Mouse (Mus musculus) MEL (cell line): ENCODE data around the gene Cyp26b1. TPM values are rescaled to one million over a fixed set of nuclear protein-coding genes. Genes with fewer than 3 reads are reported as not detected.
A peak's percentile ranks its signal among the peaks of the same experiment; 100 is the strongest.

Experiments used
- DNase-seq: peaks from one replicate; pipeline ENCODE4 v3.0.0; 2011; ENCODE audit warnings: low read depth, low spot score
- H3K27ac ChIP-seq: 2 replicates; pipeline ENCODE4 v1.5.1; 2012; ENCODE audit warnings: low read depth, mild to moderate bottlenecking, control low read depth, low read length, moderate library complexity; ENCODE audit not compliant: control insufficient read depth
- H3K27me3 ChIP-seq, 2 experiments: fragments of 150-350 bp in 1 of 2; sonication (generic) in 1 of 2; 2 replicates each; pipeline ENCODE4 v1.6.1; 2012; ENCODE audit warnings: low read length in 2 of 2, mild to moderate bottlenecking in 2 of 2, improper control_type of control experiment in 1 of 2, moderate library complexity in 1 of 2; ENCODE audit not compliant: insufficient read depth in 2 of 2, control insufficient read depth in 1 of 2
- H3K36me3 ChIP-seq, 2 experiments: 2 replicates each; pipeline ENCODE4 v1.6.1; 2012 to 2014; ENCODE audit warnings: low read length in 2 of 2, improper control_type of control experiment in 1 of 2, inconsistent platforms in 1 of 2, mild to moderate bottlenecking in 1 of 2; ENCODE audit not compliant: insufficient read depth in 2 of 2, control insufficient read depth in 1 of 2
- H3K4me1 ChIP-seq, 2 experiments: fragments of 150-350 bp in 1 of 2; sonication (generic) in 1 of 2; 2 replicates each; pipeline ENCODE4 v1.6.1; 2012; ENCODE audit warnings: low read length in 2 of 2, improper control_type of control experiment in 1 of 2, mild to moderate bottlenecking in 1 of 2; ENCODE audit not compliant: insufficient read depth in 2 of 2, control insufficient read depth in 1 of 2
- H3K4me3 ChIP-seq, 2 experiments: fragments of 150-350 bp in 1 of 2; sonication (generic) in 1 of 2; 2 replicates each; pipeline ENCODE4 v1.5.1; 2012; ENCODE audit warnings: low read depth in 2 of 2, low read length in 2 of 2, mild to moderate bottlenecking in 2 of 2, moderate library complexity in 2 of 2, control low read depth in 1 of 2, improper control_type of control experiment in 1 of 2; ENCODE audit not compliant: control insufficient read depth in 1 of 2, insufficient read depth in 1 of 2
- H3K79me2 ChIP-seq: 2 replicates; pipeline ENCODE4 v1.6.1; 2012; ENCODE audit warnings: mild to moderate bottlenecking, low read length, moderate library complexity; ENCODE audit not compliant: control insufficient read depth, poor library complexity, insufficient read depth
- H3K9ac ChIP-seq: 2 replicates; pipeline ENCODE4 v1.6.1; 2012; ENCODE audit warnings: low read depth, mild to moderate bottlenecking, control low read depth, low read length, moderate library complexity; ENCODE audit not compliant: control insufficient read depth, poor library complexity, severe bottlenecking
- H3K9me3 ChIP-seq: fragments of 150-350 bp; sonication (generic); replicated peaks from 2 replicates; pipeline ENCODE4 v1.6.1; 2012; ENCODE audit warnings: mild to moderate bottlenecking, low read length, improper control_type of control experiment, moderate library complexity; ENCODE audit not compliant: insufficient read depth
- BHLHE40 ChIP-seq: IDR thresholded peaks from 2 replicates; pipeline ENCODE4 v1.6.1; 2012; ENCODE audit warnings: low read depth, mild to moderate bottlenecking, inconsistent platforms, low read length, improper control_type of control experiment, borderline replicate concordance
- CHD1 ChIP-seq: IDR thresholded peaks from 2 replicates; pipeline ENCODE4 v1.6.1; 2012; ENCODE audit warnings: low read depth, mild to moderate bottlenecking, inconsistent platforms, low read length, improper control_type of control experiment
- E2F4 ChIP-seq: IDR thresholded peaks from 2 replicates; pipeline ENCODE4 v1.6.1; 2011; ENCODE audit warnings: low read depth, low read length, improper control_type of control experiment, borderline replicate concordance
- EP300 ChIP-seq, 2 experiments: IDR thresholded peaks; 2 replicates each; pipeline ENCODE4 v1.6.1; 2011; ENCODE audit warnings: improper control_type of control experiment in 2 of 2, low read length in 2 of 2, low read depth in 1 of 2, mild to moderate bottlenecking in 1 of 2
- ETS1 ChIP-seq: IDR thresholded peaks from 2 replicates; pipeline ENCODE4 v1.6.1; 2012; ENCODE audit warnings: low read depth, mild to moderate bottlenecking, inconsistent platforms, low read length, improper control_type of control experiment, moderate library complexity
- GATA1 ChIP-seq: IDR thresholded peaks from 2 replicates; pipeline ENCODE4 v1.6.1; 2011; ENCODE audit warnings: low read depth, low read length, improper control_type of control experiment
- MAFK ChIP-seq: IDR thresholded peaks from 2 replicates; pipeline ENCODE4 v1.6.1; 2011; ENCODE audit warnings: low read depth, mild to moderate bottlenecking, low read length, improper control_type of control experiment, borderline replicate concordance
- MAZ ChIP-seq: IDR thresholded peaks from 2 replicates; pipeline ENCODE4 v1.6.1; 2012; ENCODE audit warnings: low read depth, mild to moderate bottlenecking, inconsistent platforms, low read length, improper control_type of control experiment
- MYB ChIP-seq: IDR thresholded peaks from 2 replicates; pipeline ENCODE4 v1.6.1; 2011; ENCODE audit warnings: mild to moderate bottlenecking, low read depth, low read length, improper control_type of control experiment
- MYC ChIP-seq: IDR thresholded peaks from 2 replicates; pipeline ENCODE4 v1.6.1; 2011; ENCODE audit warnings: low read depth, mild to moderate bottlenecking, low read length, improper control_type of control experiment, moderate library complexity
- NRF1 ChIP-seq: IDR thresholded peaks from 2 replicates; pipeline ENCODE4 v1.6.1; 2014; ENCODE audit warnings: low read depth, mild to moderate bottlenecking, inconsistent platforms, low read length, improper control_type of control experiment, moderate library complexity; ENCODE audit not compliant: poor library complexity, insufficient read depth, severe bottlenecking
- RAD21 ChIP-seq: IDR thresholded peaks from 2 replicates; pipeline ENCODE4 v1.6.1; 2011; ENCODE audit warnings: mild to moderate bottlenecking, low read depth, low read length, improper control_type of control experiment
- SIN3A ChIP-seq: IDR thresholded peaks from 2 replicates; pipeline ENCODE4 v1.6.1; 2012; ENCODE audit warnings: low read length, improper control_type of control experiment, inconsistent platforms
- SMC3 ChIP-seq: IDR thresholded peaks from 2 replicates; pipeline ENCODE4 v1.6.1; 2011; ENCODE audit warnings: low read depth, low read length, improper control_type of control experiment
- TCF12 ChIP-seq: IDR thresholded peaks from 2 replicates; pipeline ENCODE4 v1.6.1; 2014; ENCODE audit warnings: low read depth, mild to moderate bottlenecking, inconsistent platforms, low read length, improper control_type of control experiment, moderate library complexity
- UBTF ChIP-seq: IDR thresholded peaks from 2 replicates; pipeline ENCODE4 v1.6.1; 2012; ENCODE audit warnings: low read depth, mild to moderate bottlenecking, inconsistent platforms, low read length, improper control_type of control experiment, moderate library complexity, borderline replicate concordance; ENCODE audit not compliant: insufficient read depth
- USF1 ChIP-seq: IDR thresholded peaks from 2 replicates; pipeline ENCODE4 v1.6.1; 2014; ENCODE audit warnings: low read depth, mild to moderate bottlenecking, inconsistent platforms, low read length, improper control_type of control experiment, moderate library complexity
- USF2 ChIP-seq, 2 experiments: IDR thresholded peaks; 2 replicates each; pipeline ENCODE4 v1.6.1; 2011 to 2012; ENCODE audit warnings: improper control_type of control experiment in 2 of 2, low read length in 2 of 2, borderline replicate concordance in 1 of 2, inconsistent platforms in 1 of 2, low read depth in 1 of 2, mild to moderate bottlenecking in 1 of 2; ENCODE audit not compliant: insufficient read depth in 1 of 2
- ZKSCAN1 ChIP-seq: IDR thresholded peaks from 2 replicates; pipeline ENCODE4 v1.6.1; 2012; ENCODE audit warnings: low read depth, mild to moderate bottlenecking, inconsistent platforms, low read length, improper control_type of control experiment, moderate library complexity
- ZMIZ1 ChIP-seq: IDR thresholded peaks from 2 replicates; pipeline ENCODE4 v1.6.1; 2012; ENCODE audit warnings: low read depth, mild to moderate bottlenecking, inconsistent platforms, low read length, improper control_type of control experiment, moderate library complexity
- ZNF384 ChIP-seq: IDR thresholded peaks from 2 replicates; pipeline ENCODE4 v1.6.1; 2012; ENCODE audit warnings: low read depth, mild to moderate bottlenecking, inconsistent platforms, low read length, improper control_type of control experiment
- polyA plus RNA-seq, 2 experiments: library from polyadenylated mRNA; stranded (reverse) in 1 of 2; unstranded in 1 of 2; fragments of >175 nt in 1 of 2; fragments of >200 nt in 1 of 2; gene quantifications; 2 replicates each; pipeline versions ENCODE4 v1.2.1 to v1.2.4; 2012; ENCODE audit warnings: low replicate concordance in 2 of 2, low read depth in 1 of 2; ENCODE audit not compliant: insufficient read length in 2 of 2, insufficient read depth in 1 of 2, missing spikeins in 1 of 2
- total RNA-seq: library from RNA; depleted of rRNA; stranded (reverse); fragments of 300-350 nt; gene quantifications from 2 replicates; pipeline ENCODE4 v1.2.3, GENCODE M21; 2012

Cyp26b1 gene
- total and polyA plus RNA-seq, 3 experiments = not detected

DNA sequence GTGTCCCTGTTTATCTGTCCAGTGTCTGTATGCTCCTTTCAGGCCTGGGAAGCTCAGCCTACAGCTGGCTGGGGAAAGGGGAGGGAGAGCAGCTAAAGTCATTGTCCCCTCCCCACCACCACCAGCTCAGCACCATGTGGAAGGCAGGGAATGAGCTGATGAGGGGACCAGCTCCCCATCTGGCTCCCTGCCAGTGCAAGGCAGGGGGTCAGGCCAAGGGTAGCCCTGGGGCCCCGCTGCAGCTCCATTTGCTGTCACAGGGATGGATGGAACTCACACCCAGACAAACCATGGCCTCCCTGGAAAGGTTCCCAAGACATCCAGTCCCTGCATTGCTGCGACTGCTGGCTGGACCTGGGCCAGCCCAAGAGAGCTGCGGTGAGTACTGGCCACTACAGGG lies 23.7 kb downstream of the Cyp26b1 start:
- no peaks in the 10 kb centered on the region for H3K36me3 ChIP-seq
- no peak for DNase-seq
- H3K9ac ChIP-seq = no peak overlapping the region
- H3K27me3 ChIP-seq = no peaks in the 10 kb centered on the region; a peak in 1 of 4 replicates
- no peak overlapping the region for H3K27ac ChIP-seq
- H3K9me3 ChIP-seq = no peaks in the 10 kb centered on the region
- H3K79me2 ChIP-seq = no peaks in the 10 kb centered on the region
- TF ChIP-seq ZNF384 (no peak), MAZ (no peak), GATA1 (no peak), TCF12 (no peak), ETS1 (no peak), SMC3 (no peak), NRF1 (no peak), ZKSCAN1 (no peak), SIN3A (no peak)
- TF ChIP-seq, all 39 proteins: peak for 0
- Histone ChIP-seq H3K4me1 (no peaks in the 10 kb centered on the region), H3K4me3 (no peak overlapping the region)

DNA sequence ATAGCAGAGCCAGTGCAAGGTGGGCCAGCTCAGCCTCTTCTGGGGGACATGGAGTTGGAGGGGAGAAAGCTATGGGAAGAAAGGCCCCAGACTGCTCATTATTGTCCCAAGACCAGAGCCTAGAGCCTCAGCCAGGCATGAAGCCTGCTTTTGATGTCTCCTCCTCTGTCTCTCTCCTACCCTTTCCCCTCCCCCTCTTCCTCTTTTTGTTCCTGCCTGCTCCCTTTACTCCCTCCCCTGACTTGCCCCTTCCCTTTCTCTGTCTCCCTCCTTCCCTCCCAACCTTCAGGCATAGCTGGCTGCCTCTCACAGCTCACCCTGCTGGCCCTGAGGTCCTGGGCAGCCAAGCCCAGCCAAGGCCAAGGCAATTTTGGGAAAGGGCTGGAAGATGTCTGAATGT lies 24.1 kb downstream of the Cyp26b1 start:
- Histone ChIP-seq H3K4me1 (no peaks in the 10 kb centered on the region), H3K27ac (no peak overlapping the region), H3K9ac (no peak overlapping the region), H3K36me3 (no peaks in the 10 kb centered on the region), H3K27me3 (no peaks in the 10 kb centered on the region; a peak in 1 of 4 replicates), H3K9me3 (no peaks in the 10 kb centered on the region), H3K4me3 (no peak overlapping the region), H3K79me2 (no peaks in the 10 kb centered on the region)
- DNase-seq = peak; percentile 33
- TF ChIP-seq USF1 (no peak), E2F4 (no peak), RAD21 (no peak), MYC (no peak)
- TF ChIP-seq, all 39 proteins: peak for 0

DNA sequence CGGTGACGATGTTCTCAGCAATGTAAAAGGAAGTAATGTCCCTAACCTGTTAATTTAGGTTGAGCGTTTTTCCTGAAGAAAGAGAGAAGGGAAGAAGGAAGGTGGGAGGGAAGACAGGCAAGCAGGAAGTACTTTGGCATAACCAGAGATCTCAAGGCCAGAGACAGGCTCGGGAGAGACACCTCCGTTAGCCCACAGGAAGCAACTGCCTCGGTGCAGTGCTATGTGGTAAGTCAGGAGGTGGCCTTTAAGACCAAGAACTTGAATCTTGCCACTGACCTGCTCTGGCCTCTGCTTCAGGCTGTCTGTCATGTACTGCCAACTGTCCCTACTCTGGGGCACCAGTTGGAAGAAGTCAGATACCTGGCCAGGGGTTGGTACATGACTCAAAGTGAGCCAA lies 24.8 kb downstream of the Cyp26b1 start:
- no peaks in the 10 kb centered on the region for H3K36me3 ChIP-seq
- H3K27me3 ChIP-seq = peaks cover 0 to 1% of the 10 kb centered on the region in 2 experiments; a peak in 2 of 4 replicates
- DNase-seq = no peak
- no peak for TF ChIP-seq CHD1
- no peak for TF ChIP-seq MYB
- TF ChIP-seq MAFK = no peak
- TF ChIP-seq USF1 = no peak
- TF ChIP-seq UBTF = no peak
- TF ChIP-seq USF2 (IDR thresholded peaks at IDR 0.05; ENCODE audit: borderline replicate concordance in 1 of 2, insufficient read depth in 1 of 2, low read depth in 1 of 2, low read length in 2 of 2) = no peak
- TF ChIP-seq GATA1 = no peak
- TF ChIP-seq RAD21 = no peak
- no peak for TF ChIP-seq EP300 (IDR thresholded peaks at IDR 0.05; ENCODE audit: low read depth in 1 of 2, low read length in 2 of 2)
- TF ChIP-seq ZMIZ1 = no peak
- no peak for TF ChIP-seq BHLHE40
- no peak for TF ChIP-seq SIN3A
- no peak for TF ChIP-seq NRF1
- no peaks in the 10 kb centered on the region for H3K79me2 ChIP-seq
- H3K9ac ChIP-seq = no peak overlapping the region
- no peaks in the 10 kb centered on the region for H3K9me3 ChIP-seq
- H3K4me1 ChIP-seq = no peaks in the 10 kb centered on the region
- H3K4me3 ChIP-seq = no peak overlapping the region
- no peak overlapping the region for H3K27ac ChIP-seq
